Mouse (Mus musculus) intestine, postnatal 0 days (tissue): Measurements from ENCODE around the gene Slc44a5. TPM values are rescaled to one million over a fixed set of nuclear protein-coding genes. Genes with fewer than 3 reads are reported as not detected.

Experiments used
- ATAC-seq: fragments of 200-750 bp; cut with Nextera tagmentation; 2 replicates; pipeline ENCODE4 v1.8.0; 2017; ENCODE audit warnings: mild to moderate bottlenecking, moderate TSS enrichment, moderate library complexity
- H3K27ac ChIP-seq: fragments of 300-500 bp; sonication (generic); 2 replicates; pipeline ENCODE4 v1.5.1; 2014; ENCODE audit warnings: mild to moderate bottlenecking, low read depth, low read length, moderate library complexity
- H3K27me3 ChIP-seq: fragments of 300-500 bp; sonication (generic); replicated peaks from 2 replicates; pipeline ENCODE4 v1.6.1; 2014; ENCODE audit warnings: low read length, mixed read lengths; ENCODE audit not compliant: control insufficient read depth, insufficient read depth
- H3K36me3 ChIP-seq: fragments of 300-500 bp; sonication (generic); 2 replicates; pipeline ENCODE4 v1.6.1; 2014; ENCODE audit warnings: mild to moderate bottlenecking, moderate library complexity; ENCODE audit not compliant: control insufficient read depth, insufficient read depth
- H3K4me1 ChIP-seq: fragments of 300-500 bp; sonication (generic); replicated peaks from 2 replicates; pipeline ENCODE4 v1.6.1; 2014; ENCODE audit warnings: antibody characterized with exemption, low read length, mixed read lengths; ENCODE audit not compliant: control insufficient read depth, insufficient read depth
- H3K4me2 ChIP-seq: fragments of 300-500 bp; sonication (generic); replicated peaks from 2 replicates; pipeline ENCODE4 v1.6.1; 2014; ENCODE audit warnings: low read depth, mild to moderate bottlenecking, moderate library complexity
- H3K4me3 ChIP-seq: fragments of 300-500 bp; sonication (generic); 2 replicates; pipeline ENCODE4 v1.5.1; 2014; ENCODE audit warnings: low read depth, low read length
- H3K9ac ChIP-seq: fragments of 300-500 bp; sonication (generic); 2 replicates; pipeline ENCODE4 v1.6.1; 2014; ENCODE audit warnings: mild to moderate bottlenecking, low read depth, low read length
- H3K9me3 ChIP-seq: fragments of 300-500 bp; sonication (generic); 2 replicates; pipeline ENCODE4 v1.6.1; 2016; ENCODE audit warnings: mixed run types; ENCODE audit not compliant: control insufficient read depth
- CTCF ChIP-seq: sonication (generic); IDR thresholded peaks from 2 replicates; pipeline ENCODE4 v1.5.1; 2016; ENCODE audit warnings: low read depth, mild to moderate bottlenecking, control low read depth, antibody characterized with exemption, moderate library complexity
- WGBS: fragments of 180-500 bp; shearing (Covaris S2); extraction: QIAGEN DNeasy Blood & Tissue Kit; methylation state at CpG from one replicate; pipeline ENCODE4 v1.1.7; 2014; 5-methylcytosine and 5-hydroxymethylcytosine counted together
- polyA plus RNA-seq: library from polyadenylated mRNA; unstranded; fragments of >200 nt; fragmentation: Nextera tagmentation; extraction: Ambion mirVana; gene quantifications from 2 replicates; pipeline ENCODE4 v1.2.1, GENCODE M21; 2015

The Slc44a5 gene
- polyA plus RNA-seq, 1 experiment from 2014 or later: 0.43 TPM

- Histone ChIP-seq H3K4me2 (no peak overlapping the region), H3K27me3 (no peaks in the 10 kb centered on the region), H3K4me1 (0 out of 2 replicates have a peak, but pooled peaks cover 3% of the 10 kb centered on the region), H3K36me3 (no peaks in the 10 kb centered on the region), H3K9me3 (no peaks in the 10 kb centered on the region), H3K9ac (no peak overlapping the region), H3K4me3 (no peak overlapping the region), H3K27ac (no peak overlapping the region)
- TF ChIP-seq CTCF: no peak
- WGBS: 73% methylated on average over 4 of the region's 4 CpGs
- ATAC-seq: no peak
These were observed 26.0 kb upstream of the Slc44a5 start for GRCm38 (mm10) chr3:153947271-153947670.

- Histone ChIP-seq H3K9me3 (no peaks in the 10 kb centered on the region), H3K27me3 (no peaks in the 10 kb centered on the region), H3K36me3 (no peaks in the 10 kb centered on the region), H3K27ac (no peak overlapping the region), H3K4me2 (no peak overlapping the region), H3K4me1 (0 out of 2 replicates have a peak, but pooled peaks cover 3% of the 10 kb centered on the region), H3K9ac (no peak overlapping the region), H3K4me3 (no peak overlapping the region)
- 65% methylated on average over 2 of the region's 2 CpGs for WGBS
- ATAC-seq: no peak
- TF ChIP-seq CTCF: no peak
These were observed 25.1 kb upstream of the Slc44a5 start for GRCm38 (mm10) chr3:153948176-153948575.

GRCm38 (mm10) chr3:153957916-153958315 lies 15.3 kb upstream of the Slc44a5 start:
- no peaks in the 10 kb centered on the region for H3K27me3 ChIP-seq
- no peak overlapping the region for H3K9ac ChIP-seq
- TF ChIP-seq CTCF: no peak
- no peaks in the 10 kb centered on the region for H3K36me3 ChIP-seq
- no peak overlapping the region for H3K4me2 ChIP-seq
- no peak overlapping the region for H3K27ac ChIP-seq
- H3K4me3 ChIP-seq: no peak overlapping the region
- no peaks in the 10 kb centered on the region for H3K9me3 ChIP-seq
- no peak for ATAC-seq
- 83% methylated on average over 5 of the region's 5 CpGs for WGBS
- H3K4me1 ChIP-seq: no peaks in the 10 kb centered on the region

GRCm38 (mm10) chr3:153959035-153959730 lies 14.1 kb upstream of the Slc44a5 start:
- WGBS: 96% methylated on average over 1 of the region's 1 CpGs

GRCm38 (mm10) chr3:153959731-153960207 lies 13.5 kb upstream of the Slc44a5 start:
- Histone ChIP-seq H3K4me2 (0 out of 2 replicates have a peak overlapping the region, but pooled peaks have one; percentile 21), H3K4me1 (no peaks in the 10 kb centered on the region), H3K36me3 (no peaks in the 10 kb centered on the region), H3K27ac (no peak overlapping the region), H3K9ac (no peak overlapping the region), H3K27me3 (no peaks in the 10 kb centered on the region), H3K9me3 (no peaks in the 10 kb centered on the region), H3K4me3 (no peak overlapping the region)
- peak; percentile 80 for ATAC-seq
- 49% methylated on average over 9 of the region's 9 CpGs for WGBS
- TF ChIP-seq CTCF: no peak

More at GRCm38 (mm10) chr3:153959035-153959730, 14.1 kb upstream of the Slc44a5 start:
- Histone ChIP-seq H3K9ac (no peak overlapping the region), H3K9me3 (no peaks in the 10 kb centered on the region), H3K4me2 (0 out of 2 replicates have a peak overlapping the region, but pooled peaks have one; percentile 21), H3K27me3 (no peaks in the 10 kb centered on the region), H3K36me3 (no peaks in the 10 kb centered on the region), H3K4me1 (no peaks in the 10 kb centered on the region), H3K27ac (no peak overlapping the region), H3K4me3 (no peak overlapping the region)
- peak; percentile 94 for TF ChIP-seq CTCF
- peak; percentile 32 for ATAC-seq

- no peak for TF ChIP-seq CTCF
- no peak for ATAC-seq
These were observed 12.4 kb upstream of the Slc44a5 start for GRCm38 (mm10) chr3:153960884-153961283.

More at GRCm38 (mm10) chr3:153960884-153961283, 12.4 kb upstream of the Slc44a5 start:
- Histone ChIP-seq H3K27ac (no peak overlapping the region), H3K4me2 (no peak overlapping the region), H3K27me3 (no peaks in the 10 kb centered on the region), H3K36me3 (no peaks in the 10 kb centered on the region), H3K9ac (no peak overlapping the region), H3K4me3 (no peak overlapping the region), H3K9me3 (no peaks in the 10 kb centered on the region), H3K4me1 (no peaks in the 10 kb centered on the region)
- WGBS: 72% methylated on average over 2 of the region's 2 CpGs
